7 mouse cellular contexts compared by ENCODE assay signal in the genomic region with DNA sequence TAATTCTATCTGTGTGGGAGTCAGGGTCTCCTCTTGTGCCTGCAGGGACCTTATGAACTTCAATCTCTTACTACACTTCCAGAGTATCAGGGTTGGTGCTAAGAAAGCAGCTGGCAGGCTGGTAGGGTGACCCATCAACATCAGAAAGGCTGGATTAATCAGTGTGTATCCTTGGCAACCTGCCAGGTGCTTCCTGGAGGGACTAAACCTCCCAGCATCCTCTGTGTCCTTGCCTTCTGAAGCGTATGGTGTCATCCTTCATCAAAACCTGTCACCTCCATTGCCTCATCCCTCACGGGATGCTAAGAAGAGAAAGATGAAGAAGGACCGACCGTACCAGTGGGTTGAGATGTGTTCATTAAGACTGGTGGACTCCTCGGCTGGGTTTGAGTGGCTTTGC. TPM values are rescaled to one million over a fixed set of nuclear protein-coding genes. Genes with fewer than 3 reads are reported as not detected.
DNase-seq lines count a peak whose midpoint lies in the region; ATAC-seq lines count a peak whose summit lies in the region.

No protein-coding gene starts in this region.

- intact Hi-C loops in gastrocnemius, postnatal 14 days (cut with DNase I; ENCODE audit: low total_unique reads) = no loop called here

- no peaks in the 10 kb centered on the region for H3K27me3 ChIP-seq in embryonic facial prominence, embryonic 12.5 days

- no peak overlapping the region for H3K4me3 ChIP-seq in embryonic facial prominence, embryonic 12.5 days

- peaks cover 20% of the 10 kb centered on the region for H3K36me3 ChIP-seq in embryonic facial prominence, embryonic 12.5 days

- peak overlapping the region; percentile 58 for H3K27ac ChIP-seq in embryonic facial prominence, embryonic 12.5 days

- no peak for ATAC-seq in embryonic facial prominence, embryonic 12.5 days (ENCODE audit: insufficient number of reproducible peaks, insufficient read depth, low FRiP score, low TSS enrichment)
- ATAC-seq in activated CD4-positive, CD25-positive, alpha-beta regulatory T cell, adult 4 months = no peak

- H3K9ac ChIP-seq in embryonic facial prominence, embryonic 12.5 days = no peak overlapping the region

- DNase-seq in right cerebral cortex, postnatal 4 days = peak; percentile 32
- no peak for DNase-seq in right cerebral cortex, postnatal 14 days
- peak; percentile 32 for DNase-seq in kidney, postnatal 14 days
- DNase-seq in spleen, adult 12 weeks (ENCODE audit: low spot score) = no peak
- DNase-seq in gastrocnemius, postnatal 14 days = no peak

- H3K4me2 ChIP-seq in embryonic facial prominence, embryonic 12.5 days (replicated peaks) = no peak overlapping the region

- 45% methylated on average over 5 of the region's 5 CpGs for WGBS in embryonic facial prominence, embryonic 12.5 days

- no peaks in the 10 kb centered on the region for H3K9me3 ChIP-seq in embryonic facial prominence, embryonic 12.5 days

- peaks cover 51% of the 10 kb centered on the region for H3K4me1 ChIP-seq in embryonic facial prominence, embryonic 12.5 days

RNA-seq across cellular contexts. Expression of a gene that starts 8.0 kb away (rescaled TPM):
- 75.9 and 81.8 TPM in 2 replicates for polyA plus RNA-seq in embryonic facial prominence, embryonic 12.5 days (2016; fragmentation: Nextera tagmentation; extraction: Ambion mirVana)
- 1 to 10 TPM; 7.5 to 8.2 TPM for total RNA-seq in gastrocnemius, postnatal 14 days (2021)
- polyA plus RNA-seq in activated CD4-positive, CD25-positive, alpha-beta regulatory T cell, adult 4 months (2017; shearing (Covaris generic)) = under 1 TPM in 1 of 2 experiments, not detected in 1; 0.19 TPM

RNA-seq across cellular contexts. Expression of a gene that starts 23.4 kb away (rescaled TPM):
- not detected in 2 replicates for polyA plus RNA-seq in embryonic facial prominence, embryonic 12.5 days (2016; fragmentation: Nextera tagmentation; extraction: Ambion mirVana)
- not detected for total RNA-seq in gastrocnemius, postnatal 14 days (2021)
- not detected for polyA plus RNA-seq in activated CD4-positive, CD25-positive, alpha-beta regulatory T cell, adult 4 months (2017; shearing (Covaris generic))

Comparison
In these comparisons a context has a peak if more than half of its experiments do, and no peak if none do; other contexts are left out.
1. DNase-seq: peak in right cerebral cortex, postnatal 4 days (single experiment) and kidney, postnatal 14 days (single experiment); none in right cerebral cortex, postnatal 14 days (single experiment), spleen, adult 12 weeks (single experiment) and gastrocnemius, postnatal 14 days (single experiment).
2. RNA of a gene that starts 8.0 kb away (polyA plus RNA-seq): 75.9 to 81.8 TPM in embryonic facial prominence, embryonic 12.5 days; 0.19 TPM in activated CD4-positive, CD25-positive, alpha-beta regulatory T cell, adult 4 months; every median in the first group is over 10 times any median in the second.